Mouse (Mus musculus) limb, embryonic 10.5 days (tissue): ENCODE data around the gene Ncln. TPM values are rescaled to one million over a fixed set of nuclear protein-coding genes. Genes with fewer than 3 reads are reported as not detected.

Experiments used
- DNase-seq: peaks from one replicate; pipeline ENCODE4 v3.0.0-alpha.2; 2017; ENCODE audit warnings: low spot score
- H3K27ac ChIP-seq: fragments of 300-500 bp; sonication (generic); 2 replicates; pipeline ENCODE4 v1.5.1; 2016; ENCODE audit warnings: mild to moderate bottlenecking
- H3K27me3 ChIP-seq: fragments of 300-500 bp; sonication (generic); 2 replicates; pipeline ENCODE4 v1.6.1; 2016; ENCODE audit warnings: low read depth, mild to moderate bottlenecking; ENCODE audit not compliant: poor library complexity, severe bottlenecking
- H3K36me3 ChIP-seq: fragments of 300-500 bp; sonication (generic); 2 replicates; pipeline ENCODE4 v1.6.1; 2016; ENCODE audit warnings: mild to moderate bottlenecking, moderate library complexity
- H3K4me1 ChIP-seq: fragments of 300-500 bp; sonication (generic); 2 replicates; pipeline ENCODE4 v1.6.1; 2016
- H3K4me3 ChIP-seq: fragments of 300-500 bp; sonication (generic); 2 replicates; pipeline ENCODE4 v1.5.1; 2016; ENCODE audit warnings: mild to moderate bottlenecking, moderate library complexity
- H3K9me3 ChIP-seq: fragments of 300-500 bp; sonication (generic); replicated peaks from 2 replicates; pipeline ENCODE4 v1.6.1; 2016; ENCODE audit warnings: mild to moderate bottlenecking
- WGBS: fragments of 180-500 bp; shearing (Covaris S2); methylation state at CpG from one replicate; pipeline ENCODE4 v1.1.7; 2016; 5-methylcytosine and 5-hydroxymethylcytosine counted together
- polyA plus RNA-seq: library from polyadenylated mRNA; unstranded; fragments of >200 nt; fragmentation: Nextera tagmentation; extraction: Ambion mirVana; gene quantifications from 2 replicates; pipeline ENCODE4 v1.2.1, GENCODE M21; 2016

Gene Ncln
- polyA plus RNA-seq, 1 experiment from 2014 or later: 102 TPM

DNA sequence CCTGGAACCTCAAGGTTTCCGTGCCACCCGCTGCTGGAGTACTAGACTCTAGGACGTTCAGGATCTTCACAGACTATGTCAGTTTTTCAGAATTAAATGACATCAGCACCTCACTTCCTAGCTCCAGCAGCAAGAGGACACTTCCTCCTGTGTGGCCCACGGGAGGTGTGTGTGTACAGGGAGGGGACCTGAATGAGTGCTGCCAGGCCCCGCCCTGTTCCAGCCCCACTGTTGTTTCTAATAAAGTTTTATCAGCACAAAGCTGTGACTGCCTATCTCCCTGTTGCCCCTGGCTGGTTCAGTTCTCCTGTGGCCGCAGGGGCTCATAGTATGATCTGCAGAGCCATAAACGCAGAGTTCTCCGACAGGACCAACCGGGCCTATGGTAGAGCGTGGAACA lies 21.7 kb downstream of the Ncln start:
- no peaks in the 10 kb centered on the region for H3K9me3 ChIP-seq
- H3K27me3 ChIP-seq: peaks cover 95% of the 10 kb centered on the region
- no peak overlapping the region for H3K27ac ChIP-seq

DNA sequence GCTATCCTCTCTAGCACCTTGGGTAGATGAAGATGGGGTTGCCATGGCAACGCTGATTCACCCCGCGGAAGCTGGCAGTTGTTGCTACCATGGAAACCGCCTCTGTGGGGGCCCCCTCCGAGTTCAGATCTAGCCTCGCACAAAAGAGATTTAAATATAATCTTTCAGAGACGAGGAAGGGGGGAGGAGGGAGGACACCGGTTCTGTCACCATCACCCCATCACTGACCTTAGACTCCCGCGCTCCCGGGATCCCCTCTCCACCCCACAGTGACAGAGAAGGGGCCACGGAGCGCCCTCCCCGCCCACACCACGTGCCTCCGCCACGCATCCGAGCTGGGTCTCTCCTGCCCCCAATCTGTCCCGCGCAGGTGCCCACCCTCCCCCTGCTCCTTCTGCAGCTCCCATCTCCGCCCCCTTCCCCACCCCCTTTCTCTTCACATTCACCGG lies 23.2 kb downstream of the Ncln start:
- no peak for DNase-seq
- Histone ChIP-seq H3K27me3 (peaks cover 98% of the 10 kb centered on the region), H3K27ac (no peak overlapping the region), H3K4me3 (peak overlapping the region; percentile 23), H3K36me3 (no peaks in the 10 kb centered on the region), H3K4me1 (peaks cover 30% of the 10 kb centered on the region), H3K9me3 (no peaks in the 10 kb centered on the region)
- 2% methylated on average over 22 of the region's 22 CpGs for WGBS

More for the DNA sequence above, 21.7 kb downstream of the Ncln start:
- H3K4me1 ChIP-seq: peaks cover 30% of the 10 kb centered on the region
- no peaks in the 10 kb centered on the region for H3K36me3 ChIP-seq
- no peak for DNase-seq
- WGBS: 83% methylated on average over 10 of the region's 10 CpGs
- no peak overlapping the region for H3K4me3 ChIP-seq

DNA sequence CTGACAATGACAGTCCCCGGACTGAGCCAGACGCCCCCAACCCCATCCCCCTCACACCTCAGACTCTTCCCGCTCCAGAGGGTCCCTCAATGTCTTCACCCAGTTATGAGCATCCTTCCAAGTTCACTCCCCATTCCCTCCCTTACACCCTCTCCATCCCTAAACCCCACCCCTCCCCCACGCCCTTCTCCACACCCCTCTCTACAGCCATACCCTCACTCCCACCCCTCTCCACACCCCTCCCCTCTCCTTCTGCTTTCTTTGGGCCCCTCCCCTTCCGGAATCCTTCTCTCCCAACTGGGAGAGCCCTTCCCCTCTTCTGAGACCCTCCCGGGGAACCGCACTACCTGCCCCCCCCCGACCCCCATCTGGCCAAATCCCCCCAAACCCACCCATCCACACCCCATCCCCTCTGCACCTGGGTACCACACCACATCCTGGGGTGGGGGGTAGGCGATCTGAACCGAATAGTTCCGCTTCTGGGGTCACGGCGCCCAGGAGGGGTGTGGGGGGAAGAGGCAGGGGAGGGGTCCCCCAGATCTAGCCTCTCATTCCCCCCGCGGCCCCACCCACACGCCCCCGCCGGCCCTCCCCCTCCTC lies 23.7 kb downstream of the Ncln start:
- peaks cover 98% of the 10 kb centered on the region for H3K27me3 ChIP-seq
- DNase-seq: no peak

DNA sequence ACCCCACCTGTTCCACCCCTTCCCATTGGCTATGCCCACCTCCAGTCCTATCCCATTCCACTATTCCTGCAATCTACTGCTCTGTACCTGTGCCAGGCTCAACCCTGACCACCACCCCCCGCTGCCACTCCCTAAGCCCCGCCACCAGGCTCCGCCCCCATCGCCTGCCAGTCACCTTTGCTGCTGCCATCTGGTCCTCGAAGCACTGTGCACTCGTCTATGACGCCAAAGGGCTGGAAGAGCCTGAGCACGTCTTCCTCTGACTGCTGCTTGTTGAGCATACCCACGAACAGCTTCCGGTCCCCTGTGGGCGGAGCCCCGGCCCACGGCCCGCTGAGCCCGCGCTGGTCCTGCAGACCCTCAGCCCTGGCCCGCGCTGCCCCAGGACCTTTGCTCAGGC lies 25.7 kb downstream of the Ncln start:
- Histone ChIP-seq H3K27me3 (peaks cover 98% of the 10 kb centered on the region), H3K36me3 (no peaks in the 10 kb centered on the region), H3K9me3 (no peaks in the 10 kb centered on the region), H3K27ac (no peak overlapping the region), H3K4me3 (no peak overlapping the region), H3K4me1 (peaks cover 25% of the 10 kb centered on the region)
- no peak for DNase-seq
- 55% methylated on average over 18 of the region's 18 CpGs for WGBS

More for the DNA sequence above, 23.7 kb downstream of the Ncln start:
- H3K4me3 ChIP-seq: peak overlapping the region; percentile 23
- 4% methylated on average over 17 of the region's 18 CpGs for WGBS
- H3K27ac ChIP-seq: no peak overlapping the region
- peaks cover 30% of the 10 kb centered on the region for H3K4me1 ChIP-seq
- no peaks in the 10 kb centered on the region for H3K9me3 ChIP-seq
- no peaks in the 10 kb centered on the region for H3K36me3 ChIP-seq

DNA sequence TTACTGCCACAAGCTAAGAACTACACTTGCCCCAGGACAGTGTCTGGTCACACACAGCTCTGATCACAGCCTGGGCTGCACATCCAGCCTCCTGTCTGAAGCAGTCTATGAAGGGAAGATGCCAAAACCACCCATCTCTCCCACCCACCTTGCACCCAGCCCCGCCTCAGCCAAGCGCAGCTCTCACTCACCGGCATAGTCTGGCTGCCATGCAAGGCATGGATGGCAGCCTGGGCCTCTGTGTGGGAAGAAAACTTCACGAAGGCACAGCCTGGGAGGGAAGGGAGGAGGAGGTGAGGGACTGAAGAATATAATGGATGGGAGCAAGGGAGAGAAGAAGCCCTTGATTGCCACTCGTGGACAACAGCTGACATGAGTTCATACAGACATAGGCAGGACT lies 26.9 kb downstream of the Ncln start:
- Histone ChIP-seq H3K36me3 (no peaks in the 10 kb centered on the region), H3K4me1 (peaks cover 37% of the 10 kb centered on the region), H3K9me3 (no peaks in the 10 kb centered on the region), H3K4me3 (no peak overlapping the region), H3K27me3 (peaks cover 98% of the 10 kb centered on the region), H3K27ac (no peak overlapping the region)
- 76% methylated on average over 5 of the region's 5 CpGs for WGBS
- DNase-seq: no peak

DNA sequence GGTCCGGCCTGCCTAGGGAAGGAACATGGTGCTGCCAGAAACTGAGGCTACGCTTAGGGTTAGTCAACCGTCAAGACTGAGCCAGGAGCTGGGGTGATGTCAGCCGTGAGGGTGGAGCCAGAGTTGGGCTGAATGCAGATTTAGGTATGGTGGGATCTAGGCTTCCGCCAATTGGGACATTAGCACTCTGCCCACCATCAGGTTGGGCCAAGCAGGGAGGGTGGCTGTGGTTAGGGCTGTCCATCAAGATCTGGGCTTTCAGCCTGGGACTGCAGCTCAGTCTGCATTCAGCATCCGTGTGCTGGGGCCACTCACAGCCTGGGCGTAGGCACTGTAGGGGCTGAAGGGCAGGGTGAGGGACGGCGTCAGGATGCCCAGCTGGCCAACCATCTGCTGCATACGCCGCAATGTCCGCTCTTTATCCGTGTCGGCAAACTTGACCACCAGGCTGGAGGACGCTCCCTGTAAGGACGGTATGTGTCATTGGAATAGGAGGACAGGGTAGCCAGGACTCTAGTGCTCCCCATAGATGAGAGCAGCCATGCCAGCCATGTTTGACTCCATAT lies 28.4 kb downstream of the Ncln start:
- H3K4me3 ChIP-seq: no peak overlapping the region
- no peak overlapping the region for H3K27ac ChIP-seq
- WGBS: 86% methylated on average over 16 of the region's 16 CpGs
- peaks cover 36% of the 10 kb centered on the region for H3K4me1 ChIP-seq
- peaks cover 98% of the 10 kb centered on the region for H3K27me3 ChIP-seq
- DNase-seq: no peak
- H3K36me3 ChIP-seq: no peaks in the 10 kb centered on the region
- no peaks in the 10 kb centered on the region for H3K9me3 ChIP-seq

DNA sequence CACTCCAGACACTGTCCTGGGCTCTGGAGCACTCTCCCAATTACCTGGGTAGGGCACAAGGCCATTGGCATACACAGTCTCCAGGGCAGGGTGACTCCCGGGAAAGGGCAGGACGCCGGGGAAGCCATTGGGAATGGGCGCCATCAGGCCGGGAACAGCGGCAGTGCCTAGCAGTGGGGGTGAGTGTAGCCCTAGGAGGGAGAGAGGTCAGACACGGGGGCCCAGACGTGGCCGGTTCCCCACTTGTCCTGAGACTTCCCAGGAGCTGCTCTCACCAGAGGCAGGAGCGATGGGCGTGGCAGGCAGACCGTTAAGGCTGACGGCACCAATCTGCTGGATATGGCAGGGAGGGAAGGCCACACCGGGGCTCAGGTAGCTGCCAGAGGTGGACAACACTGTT lies 29.3 kb downstream of the Ncln start:
- H3K27me3 ChIP-seq: peaks cover 98% of the 10 kb centered on the region
- 58% methylated on average over 14 of the region's 14 CpGs for WGBS
- DNase-seq: no peak

DNA sequence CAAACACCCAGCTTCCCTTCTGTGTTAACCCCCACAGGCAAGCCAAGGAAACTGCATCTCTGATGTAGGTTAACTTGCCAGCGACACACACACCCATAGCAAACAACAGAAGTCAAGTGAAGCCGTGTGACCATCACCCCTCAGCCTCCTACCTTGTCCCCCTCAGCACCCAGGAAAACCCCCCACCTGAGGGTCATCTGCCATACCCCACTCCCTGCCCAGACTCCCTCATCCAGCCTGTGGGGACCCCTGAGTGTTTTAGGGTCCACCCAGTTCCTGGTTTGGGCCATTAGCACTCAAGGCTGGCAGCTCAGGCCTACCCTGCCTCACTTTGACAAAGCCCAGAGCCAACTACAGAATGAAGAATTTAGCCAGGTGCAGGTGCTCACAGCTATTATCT lies 30.1 kb downstream of the Ncln start:
- Histone ChIP-seq H3K27me3 (peaks cover 98% of the 10 kb centered on the region), H3K9me3 (no peaks in the 10 kb centered on the region), H3K27ac (no peak overlapping the region), H3K36me3 (no peaks in the 10 kb centered on the region), H3K4me3 (no peak overlapping the region), H3K4me1 (peaks cover 34% of the 10 kb centered on the region)
- no peak for DNase-seq
- 81% methylated on average over 2 of the region's 2 CpGs for WGBS

More for the DNA sequence above, 29.3 kb downstream of the Ncln start:
- Histone ChIP-seq H3K27ac (no peak overlapping the region), H3K9me3 (no peaks in the 10 kb centered on the region), H3K36me3 (no peaks in the 10 kb centered on the region), H3K4me3 (no peak overlapping the region), H3K4me1 (peaks cover 36% of the 10 kb centered on the region)

DNA sequence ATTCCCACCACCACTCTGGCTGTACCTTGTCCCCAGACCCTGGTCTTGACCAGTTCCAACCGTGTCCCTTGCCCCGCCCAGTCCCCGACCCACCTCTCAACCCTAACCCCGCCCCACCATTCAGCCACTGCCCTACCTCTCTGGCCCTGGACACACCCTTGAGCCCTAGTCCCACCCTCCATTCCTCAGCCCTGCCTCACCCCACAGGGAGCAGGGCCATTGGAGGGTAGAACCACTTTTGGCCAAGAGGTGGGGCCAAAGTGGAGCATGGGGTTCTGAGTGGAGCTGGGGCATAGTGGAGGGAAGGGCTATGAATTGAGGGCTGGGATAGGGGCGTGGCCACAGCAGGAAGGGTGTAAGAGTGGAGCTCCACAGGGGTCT lies 30.9 kb downstream of the Ncln start:
- H3K4me1 ChIP-seq: peaks cover 35% of the 10 kb centered on the region
- H3K27ac ChIP-seq: no peak overlapping the region
- DNase-seq: peak; percentile 31
- peaks cover 98% of the 10 kb centered on the region for H3K27me3 ChIP-seq
- H3K36me3 ChIP-seq: no peaks in the 10 kb centered on the region
- H3K4me3 ChIP-seq: no peak overlapping the region
- no peaks in the 10 kb centered on the region for H3K9me3 ChIP-seq
- 4% methylated on average over 5 of the region's 5 CpGs for WGBS

DNA sequence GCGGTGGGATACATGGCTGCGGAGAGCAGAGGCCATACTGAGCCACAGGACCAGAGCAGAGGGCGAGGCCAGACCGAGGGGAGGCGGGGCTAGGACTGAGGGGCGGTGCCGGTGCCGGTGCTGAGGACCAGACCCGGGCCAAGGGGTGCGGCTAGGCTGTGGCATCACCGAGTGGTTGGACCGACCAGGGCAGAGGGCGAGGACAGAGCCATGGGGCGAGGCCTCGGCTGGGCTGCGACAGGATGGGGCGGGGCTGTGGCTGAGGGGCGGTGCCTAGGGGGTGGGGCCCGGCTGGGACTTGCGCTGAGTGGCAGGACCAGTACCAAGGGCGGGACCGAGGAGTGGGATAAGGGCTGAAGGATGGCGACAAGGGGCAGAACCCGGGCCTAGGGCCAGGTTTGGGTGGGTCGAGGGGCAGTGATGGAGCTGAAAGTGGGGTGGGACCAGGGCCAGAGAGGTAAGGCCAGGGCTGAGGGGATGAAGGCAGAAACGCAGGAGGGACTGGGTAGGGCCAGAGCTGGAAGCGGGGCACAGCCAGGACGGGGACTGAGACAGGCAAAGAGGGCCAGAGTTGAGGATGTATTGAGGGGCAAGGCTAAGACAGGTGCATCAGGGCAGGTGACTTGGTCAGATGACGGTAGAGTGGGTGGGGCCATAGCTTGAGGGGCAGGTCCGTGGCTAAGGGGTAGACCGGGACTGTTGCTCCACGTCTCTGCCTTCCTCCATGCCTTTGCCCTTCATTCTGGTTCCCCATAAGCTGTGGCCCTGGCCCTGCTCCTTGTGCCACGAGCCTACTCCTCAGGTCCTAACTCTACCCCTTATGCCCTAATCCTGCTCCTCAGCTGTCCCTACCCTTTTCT lies 31.6 kb downstream of the Ncln start:
- no peaks in the 10 kb centered on the region for H3K36me3 ChIP-seq
- peak overlapping the region; percentile 49 for H3K4me3 ChIP-seq
- peaks cover 98% of the 10 kb centered on the region for H3K27me3 ChIP-seq
- peaks cover 37% of the 10 kb centered on the region for H3K4me1 ChIP-seq
- H3K9me3 ChIP-seq: no peaks in the 10 kb centered on the region
- H3K27ac ChIP-seq: peak overlapping the region; percentile 56; the same call in 1 of the 2 replicates
- DNase-seq: peak; percentile 85
- 3% methylated on average over 33 of the region's 33 CpGs for WGBS

DNA sequence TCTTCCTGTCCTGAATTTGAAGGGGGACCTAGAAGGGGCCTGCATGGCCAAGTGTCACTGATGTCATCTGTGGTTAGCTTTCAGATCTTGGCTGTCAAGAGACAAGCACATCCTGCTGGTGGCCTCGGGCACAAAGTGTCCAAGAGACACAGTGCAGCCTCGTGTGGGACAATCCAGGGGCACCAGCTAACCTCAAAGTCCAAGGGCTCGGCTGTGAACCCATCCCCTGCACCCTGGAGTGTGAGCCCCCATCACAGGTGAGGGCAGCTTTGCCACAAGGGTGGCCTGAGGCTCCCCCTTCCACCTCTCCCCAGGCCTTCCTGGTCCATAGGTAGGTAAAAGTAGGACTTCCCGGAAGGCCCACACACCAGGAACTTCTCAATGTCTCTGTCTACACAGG lies 32.7 kb downstream of the Ncln start:
- Histone ChIP-seq H3K4me3 (peak overlapping the region; percentile 49; the same call in 1 of the 2 replicates), H3K27me3 (peaks cover 100% of the 10 kb centered on the region), H3K4me1 (peaks cover 37% of the 10 kb centered on the region), H3K27ac (no peak overlapping the region), H3K9me3 (no peaks in the 10 kb centered on the region), H3K36me3 (no peaks in the 10 kb centered on the region)
- DNase-seq: peak; percentile 31
- WGBS: 74% methylated on average over 4 of the region's 4 CpGs

DNA sequence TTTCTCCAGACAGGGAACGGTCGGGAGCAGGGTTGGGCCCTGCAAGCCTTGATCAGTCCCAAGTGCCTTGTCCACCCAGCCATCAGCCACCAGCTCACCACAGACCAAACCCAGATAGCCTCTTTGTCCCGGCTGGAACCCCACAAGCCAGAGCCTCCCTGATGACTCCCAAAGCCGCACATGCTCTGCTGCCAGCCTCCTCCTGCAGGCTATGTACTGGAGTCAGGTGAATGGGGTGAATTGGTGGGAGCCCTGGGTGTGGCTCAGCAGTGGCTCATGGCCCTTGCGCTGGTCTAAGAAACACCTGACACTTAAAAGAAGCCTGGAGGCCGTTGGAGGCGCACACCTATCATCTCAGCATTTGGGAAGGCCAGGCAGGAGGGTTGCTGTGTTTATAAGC lies 33.3 kb downstream of the Ncln start:
- peak; percentile 28 for DNase-seq

DNA sequence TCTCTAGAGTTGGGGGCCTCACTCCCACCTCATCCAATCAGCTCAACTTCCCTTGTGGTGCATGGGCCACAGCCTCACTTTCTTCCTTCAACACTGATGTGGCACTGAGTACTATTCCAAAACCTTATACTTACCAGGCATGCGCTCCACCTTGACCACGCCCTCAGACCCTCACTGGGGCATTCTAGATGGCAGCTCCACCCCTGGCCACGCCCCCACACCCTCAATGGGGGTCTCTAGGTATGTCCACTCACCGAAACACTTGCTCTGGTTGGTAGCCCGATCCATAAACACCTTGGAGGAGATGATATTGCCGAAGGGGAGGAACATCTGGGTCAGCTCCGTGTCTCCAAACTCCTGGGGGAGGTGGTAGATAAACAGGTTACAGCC lies 33.8 kb downstream of the Ncln start:
- peaks cover 100% of the 10 kb centered on the region for H3K27me3 ChIP-seq
- H3K9me3 ChIP-seq: no peaks in the 10 kb centered on the region
- no peak for DNase-seq
- no peak overlapping the region for H3K27ac ChIP-seq
- no peak overlapping the region for H3K4me3 ChIP-seq
- WGBS: 32% methylated on average over 7 of the region's 7 CpGs
- H3K4me1 ChIP-seq: peaks cover 37% of the 10 kb centered on the region
- H3K36me3 ChIP-seq: no peaks in the 10 kb centered on the region

More for the DNA sequence above, 33.3 kb downstream of the Ncln start:
- Histone ChIP-seq H3K36me3 (no peaks in the 10 kb centered on the region), H3K27ac (no peak overlapping the region), H3K4me1 (peaks cover 37% of the 10 kb centered on the region), H3K27me3 (peaks cover 100% of the 10 kb centered on the region), H3K9me3 (no peaks in the 10 kb centered on the region), H3K4me3 (no peak overlapping the region)
- WGBS: 73% methylated on average over 7 of the region's 7 CpGs
